Mouse (Mus musculus) C2C12 (cell line): Measurements from ENCODE around the gene Nr4a1. TPM values are rescaled to one million over a fixed set of nuclear protein-coding genes. Genes with fewer than 3 reads are reported as not detected.

ENCODE experiments used
- H3K27me3 ChIP-seq: one replicate; pipeline ENCODE4 v1.6.1; 2011; ENCODE audit not compliant: control insufficient read depth, insufficient read depth, insufficient read length
- H3K36me3 ChIP-seq: one replicate; pipeline ENCODE4 v1.6.1; 2011; ENCODE audit not compliant: control insufficient read depth, insufficient read depth
- H3K4me3 ChIP-seq: one replicate; pipeline ENCODE4 v1.5.1; 2011; ENCODE audit warnings: mild to moderate bottlenecking, control low read depth; ENCODE audit not compliant: poor library complexity, insufficient read depth, severe bottlenecking
- H3K79me2 ChIP-seq: one replicate; pipeline ENCODE4 v1.6.1; 2011; ENCODE audit not compliant: control insufficient read depth, insufficient read depth
- H3K79me3 ChIP-seq: one replicate; pipeline ENCODE4 v1.6.1; 2011; ENCODE audit warnings: low read depth, control low read depth
- H3ac ChIP-seq: one replicate; pipeline ENCODE3; 2011; ENCODE audit warnings: low read depth; ENCODE audit not compliant: control insufficient read depth, insufficient read length
- CEBPB ChIP-seq: IDR thresholded peaks from one replicate; pipeline ENCODE4 v1.6.1; 2011; ENCODE audit warnings: low read depth, mild to moderate bottlenecking, control low read depth, moderate library complexity
- CTCF ChIP-seq: IDR thresholded peaks from one replicate; pipeline ENCODE4 v1.5.1; 2011; ENCODE audit not compliant: control insufficient read depth, insufficient read depth, insufficient read length
- FOSL1 ChIP-seq: IDR thresholded peaks from one replicate; pipeline ENCODE4 v1.8.0; 2011; ENCODE audit warnings: mild to moderate bottlenecking, low read length; ENCODE audit not compliant: poor library complexity, insufficient read depth, severe bottlenecking
- MAX ChIP-seq: IDR thresholded peaks from one replicate; pipeline ENCODE4 v1.6.1; 2011; ENCODE audit warnings: mild to moderate bottlenecking, control low read depth
- MYOD1 ChIP-seq: IDR thresholded peaks from one replicate; pipeline ENCODE4 v1.6.1; 2011; ENCODE audit warnings: low read depth; ENCODE audit not compliant: control insufficient read depth, insufficient read length
- MYOG ChIP-seq: IDR thresholded peaks from one replicate; pipeline ENCODE4 v1.6.1; 2011; ENCODE audit not compliant: control insufficient read depth, insufficient read length; ENCODE audit errors: extremely low read depth
- USF1 ChIP-seq: IDR thresholded peaks from one replicate; pipeline ENCODE4 v1.6.1; 2011; ENCODE audit warnings: low read depth, mild to moderate bottlenecking, control low read depth, moderate library complexity
- long read RNA-seq, 2 experiments: library from polyadenylated mRNA; unstranded; transcript quantifications; one replicate each; pipeline ENCODE4 v2.0.0; 2019 to 2020
- polyA plus RNA-seq: library from polyadenylated mRNA; unstranded; fragments of >200 nt; fragmentation: generic; extraction: Trizol; gene quantifications from one replicate; pipeline ENCODE4 v1.2.1, GENCODE M21; 2012; ENCODE audit warnings: missing spikeins

The Nr4a1 gene
- 8.1 TPM for polyA plus RNA-seq
- long read RNA-seq, experiment 1, partial matches to known transcripts: 0 of 4 reads
- long read RNA-seq, experiment 1, other reads (novel, unspliced or antisense): 1 of 4 reads
- long read RNA-seq, experiment 2, transcript Nr4a1-201 (7 exons, 2,477 nt): major isoform, 8 of 14 reads
- long read RNA-seq, experiment 2, partial matches to known transcripts: 2 of 14 reads
- long read RNA-seq, experiment 2, other reads (novel, unspliced or antisense): 0 of 14 reads

- H3K36me3 ChIP-seq: peaks cover 8% of the 10 kb centered on the region
- no peaks in the 10 kb centered on the region for H3K27me3 ChIP-seq
- H3K79me3 ChIP-seq: peaks cover 3% of the 10 kb centered on the region
- peak within 1 kb of the TSS; percentile 80 for H3ac ChIP-seq
- peak within 1 kb of the TSS; percentile 45 for H3K4me3 ChIP-seq
- no peak for TF ChIP-seq MYOG
- no peak for TF ChIP-seq USF1
- TF ChIP-seq MAX: no peak
- TF ChIP-seq FOSL1: no peak
- TF ChIP-seq MYOD1: no peak
- no peak for TF ChIP-seq CEBPB
- no peak for TF ChIP-seq CTCF
- H3K79me2 ChIP-seq: peaks cover 30% of the 10 kb centered on the region
Observed at GRCm38 (mm10) chr15:101253886-101254795, at the start of gene Nr4a1. TSS of gene Nr4a1 (plus strand) at chr15:101254269.

- peaks cover 2% of the 10 kb centered on the region for H3K36me3 ChIP-seq
- no peaks in the 10 kb centered on the region for H3K79me2 ChIP-seq
- H3K4me3 ChIP-seq: no peak overlapping the region
- H3K79me3 ChIP-seq: no peaks in the 10 kb centered on the region
- no peak overlapping the region for H3ac ChIP-seq
- TF ChIP-seq MYOD1 (no peak), MAX (no peak), FOSL1 (no peak), CEBPB (no peak), USF1 (no peak), MYOG (no peak), CTCF (no peak)
- no peaks in the 10 kb centered on the region for H3K27me3 ChIP-seq
Observed at GRCm38 (mm10) chr15:101204781-101205180, 49.3 kb upstream of the Nr4a1 start.

- TF ChIP-seq CEBPB (no peak), CTCF (peak; percentile 48)
- H3K27me3 ChIP-seq: no peaks in the 10 kb centered on the region
- H3K79me3 ChIP-seq: no peaks in the 10 kb centered on the region
- no peaks in the 10 kb centered on the region for H3K79me2 ChIP-seq
- no peaks in the 10 kb centered on the region for H3K36me3 ChIP-seq
- H3K4me3 ChIP-seq: no peak overlapping the region
- no peak overlapping the region for H3ac ChIP-seq
Observed at GRCm38 (mm10) chr15:101210228-101210627, 43.8 kb upstream of the Nr4a1 start.

- no peaks in the 10 kb centered on the region for H3K79me3 ChIP-seq
Observed at GRCm38 (mm10) chr15:101210998-101211613, 43.0 kb upstream of the Nr4a1 start.

GRCm38 (mm10) chr15:101212435-101212834 lies 41.6 kb upstream of the Nr4a1 start:
- H3K36me3 ChIP-seq: no peaks in the 10 kb centered on the region
- no peak overlapping the region for H3ac ChIP-seq
- H3K4me3 ChIP-seq: no peak overlapping the region
- no peaks in the 10 kb centered on the region for H3K79me3 ChIP-seq
- no peaks in the 10 kb centered on the region for H3K27me3 ChIP-seq
- H3K79me2 ChIP-seq: no peaks in the 10 kb centered on the region
- TF ChIP-seq MAX: no peak
- TF ChIP-seq CEBPB: no peak
- no peak for TF ChIP-seq CTCF
- no peak for TF ChIP-seq FOSL1
- no peak for TF ChIP-seq USF1
- no peak for TF ChIP-seq MYOG
- no peak for TF ChIP-seq MYOD1

More at GRCm38 (mm10) chr15:101210998-101211613, 43.0 kb upstream of the Nr4a1 start:
- H3K36me3 ChIP-seq: no peaks in the 10 kb centered on the region
- H3K4me3 ChIP-seq: no peak overlapping the region
- no peak overlapping the region for H3ac ChIP-seq
- H3K79me2 ChIP-seq: no peaks in the 10 kb centered on the region
- H3K27me3 ChIP-seq: no peaks in the 10 kb centered on the region
- no peak for TF ChIP-seq USF1
- TF ChIP-seq MAX: no peak
- TF ChIP-seq CTCF: no peak
- no peak for TF ChIP-seq CEBPB
- no peak for TF ChIP-seq FOSL1
- no peak for TF ChIP-seq MYOG
- no peak for TF ChIP-seq MYOD1
